Mouse (Mus musculus) embryo, embryonic 9.5 days (tissue): ENCODE results near the gene Kcnip3.

Source experiments
- DNase-seq: peaks from one replicate; pipeline ENCODE4 v3.0.0-alpha.2; 2017; ENCODE audit errors: extremely low spot score

The Kcnip3 gene

DNA sequence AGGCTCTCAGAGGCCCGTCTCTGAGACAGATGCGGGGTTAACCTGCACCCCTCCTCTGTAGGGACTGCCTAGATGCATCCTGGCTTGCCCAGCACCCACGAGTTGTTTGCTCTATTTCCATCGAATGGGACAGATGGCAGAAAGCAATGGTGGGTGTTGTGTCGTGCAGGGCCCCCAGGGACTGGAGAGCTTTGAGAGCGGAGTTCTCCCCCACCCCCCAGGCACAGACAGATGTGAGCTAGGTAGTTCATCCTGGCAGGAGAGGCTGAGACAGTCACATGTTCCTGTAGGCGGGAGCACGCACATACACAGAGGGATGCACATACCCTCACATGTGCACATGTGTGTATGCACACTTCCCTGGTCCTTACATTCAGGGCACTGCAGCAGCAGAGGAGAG is 4.8 kb downstream of the Kcnip3 start:
- DNase-seq: no peak

DNA sequence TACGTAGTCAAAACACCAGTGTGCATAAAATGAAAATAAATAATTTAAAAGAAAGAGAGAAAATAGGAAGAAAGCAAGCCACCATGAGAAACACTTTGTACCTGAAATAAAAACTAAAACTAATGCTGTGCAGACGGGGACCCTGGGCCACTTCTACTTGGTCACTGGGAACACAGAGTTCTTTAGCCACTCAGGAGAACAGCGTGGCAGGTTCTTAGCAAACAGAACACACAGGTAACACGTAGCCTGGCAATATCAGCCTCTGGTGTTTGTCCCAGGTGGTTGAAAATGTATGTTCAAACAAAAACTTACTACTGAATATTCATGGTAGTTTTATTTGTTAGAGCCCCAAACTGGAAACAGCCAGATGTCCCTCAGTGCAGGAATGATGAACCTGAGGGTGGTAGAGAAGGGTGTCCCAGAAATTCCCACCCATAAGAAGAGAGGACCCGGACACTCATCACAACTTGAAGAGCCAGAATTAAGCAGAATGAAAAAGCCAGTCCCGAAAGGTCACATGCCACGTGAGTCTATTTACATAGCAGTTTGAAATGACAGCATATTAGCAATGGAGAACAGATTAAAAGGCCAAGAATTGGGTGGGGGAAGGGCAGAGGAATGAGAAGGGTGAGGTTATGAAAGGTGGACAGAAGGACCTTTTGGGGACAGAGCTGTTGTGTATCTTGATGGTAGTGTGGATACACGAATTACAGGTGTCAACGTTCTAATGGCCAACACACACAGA is 7.3 kb downstream of the Kcnip3 start:
- no peak for DNase-seq

DNA sequence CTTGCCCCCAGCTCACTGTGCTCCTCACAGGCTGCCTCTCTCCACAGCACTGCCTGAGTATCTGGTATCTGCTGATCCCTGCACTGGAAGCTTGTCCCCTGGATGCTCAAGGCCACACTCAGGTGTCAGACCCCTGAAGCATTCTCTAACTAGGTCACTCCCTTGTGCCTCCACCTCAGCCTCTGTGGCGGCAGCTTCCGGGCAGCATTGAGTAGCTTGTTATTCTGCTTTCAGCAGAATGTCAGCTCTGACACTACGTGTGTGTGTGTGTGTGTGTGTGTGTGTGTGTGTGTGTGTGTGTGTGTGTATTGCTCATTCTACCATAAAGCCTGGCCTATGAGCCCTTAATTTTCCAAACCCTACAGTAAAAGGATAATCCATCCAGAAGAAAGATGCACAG is 8.7 kb downstream of the Kcnip3 start:
- no peak for DNase-seq

DNA sequence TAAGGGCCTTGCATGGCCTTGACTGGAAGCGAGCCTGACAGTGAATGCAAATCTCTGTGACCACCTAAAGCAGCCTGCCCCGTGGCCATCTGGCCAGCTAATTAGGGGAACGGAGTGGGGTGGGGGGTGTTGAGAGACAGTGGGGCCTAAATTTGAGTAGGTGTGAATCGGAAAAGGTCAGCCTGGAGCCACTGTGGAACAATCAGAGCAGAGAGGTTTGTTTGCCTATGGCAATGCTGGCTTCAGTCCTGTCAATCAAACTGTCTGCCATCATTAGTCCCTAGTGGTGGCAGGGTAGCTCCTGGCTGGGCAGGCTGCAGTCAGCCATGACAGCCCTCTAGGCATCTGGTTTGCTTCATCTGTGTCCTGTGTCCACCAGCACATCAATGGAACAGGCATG is 10.5 kb downstream of the Kcnip3 start:
- peak; percentile 15 for DNase-seq

DNA sequence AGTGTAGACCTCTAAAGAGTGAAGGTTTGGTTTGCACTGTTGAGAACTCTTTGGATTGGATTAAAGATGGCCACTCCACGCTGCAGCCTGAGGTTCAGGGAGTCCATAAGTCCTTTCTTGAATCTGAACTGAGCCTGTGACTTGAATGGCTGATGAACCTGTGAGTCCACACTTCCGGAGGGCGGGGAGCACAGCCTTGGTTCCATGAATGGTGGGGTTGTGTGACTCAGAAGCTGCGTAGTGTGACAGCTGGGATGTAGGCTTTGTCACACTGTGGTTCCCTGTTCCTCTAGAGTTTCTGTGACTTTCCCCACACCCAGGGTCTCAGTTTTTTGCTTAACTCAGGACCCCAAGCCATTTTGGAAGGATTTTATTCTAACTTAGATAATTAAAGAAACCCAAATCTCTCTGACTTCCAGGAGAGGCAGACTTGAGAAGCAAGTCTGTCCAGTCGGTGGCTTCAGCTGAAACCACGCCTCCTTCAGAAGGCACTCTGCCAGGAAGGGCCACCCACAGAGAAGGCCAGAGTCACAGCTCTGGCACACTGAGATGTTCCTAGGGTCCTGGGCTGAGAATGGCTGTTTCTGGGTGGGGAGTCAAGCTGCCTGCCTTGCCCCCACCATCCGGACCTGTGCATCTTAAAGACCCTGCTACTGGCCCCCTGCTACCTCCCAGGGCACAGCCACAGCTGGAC is 13.8 kb downstream of the Kcnip3 start:
- DNase-seq: no peak

DNA sequence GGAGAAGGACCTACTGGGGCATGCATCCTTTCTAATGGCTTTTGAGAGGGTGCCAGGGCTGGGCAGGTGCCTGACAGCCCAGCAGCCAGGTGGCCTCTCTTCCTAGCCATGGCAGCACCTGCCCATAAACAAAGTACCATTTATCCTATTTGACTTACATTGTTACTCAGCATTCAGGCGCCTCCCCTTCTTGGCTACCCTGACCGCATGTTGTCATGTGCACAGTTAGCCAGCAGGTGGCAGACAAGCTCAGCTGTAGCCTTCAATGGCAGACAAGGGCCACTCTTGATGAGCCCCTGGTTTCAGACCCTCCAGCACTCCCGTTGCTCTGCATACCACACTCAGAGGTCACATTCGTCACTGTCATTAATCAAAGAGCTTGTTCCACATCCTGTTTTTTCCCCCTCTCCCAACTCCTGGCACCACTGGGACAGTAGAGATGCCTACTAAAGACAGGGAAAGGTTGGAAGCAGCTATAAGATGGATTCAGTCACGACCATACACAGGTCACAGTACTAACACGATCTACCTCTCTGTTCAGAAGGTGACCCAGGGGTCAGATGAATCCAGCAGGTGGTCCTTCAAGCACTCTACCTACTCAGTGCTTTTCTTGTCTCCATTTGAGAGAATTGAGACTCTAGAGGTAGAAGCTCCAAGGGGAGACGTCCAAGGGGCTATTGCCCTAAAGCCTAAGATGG is 14.7 kb downstream of the Kcnip3 start:
- DNase-seq: peak; percentile 82

DNA sequence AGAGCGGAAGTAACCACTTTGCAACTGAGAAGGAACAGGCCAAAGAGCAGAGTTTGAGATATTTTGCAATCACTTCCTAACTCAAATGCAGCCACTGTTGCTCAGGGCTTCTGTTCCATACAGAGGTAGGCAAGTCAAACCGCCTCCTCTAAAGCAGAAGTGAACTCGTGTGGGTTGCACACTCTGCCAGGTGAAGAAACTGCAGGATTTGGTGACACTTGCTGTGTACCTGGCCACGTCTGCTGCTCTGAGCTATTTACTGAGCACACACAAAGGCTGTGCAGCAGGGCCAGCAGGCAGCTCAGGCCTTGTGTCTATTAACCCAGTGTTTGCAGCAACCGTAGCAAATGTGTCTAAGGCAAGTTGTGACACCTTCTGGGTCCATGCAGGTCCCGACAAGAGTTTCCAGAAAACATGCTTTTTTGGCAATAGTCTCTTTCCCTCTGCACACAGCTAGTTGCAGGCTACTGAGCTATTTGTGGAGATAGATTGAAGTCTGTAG is 15.7 kb downstream of the Kcnip3 start:
- DNase-seq: no peak

DNA sequence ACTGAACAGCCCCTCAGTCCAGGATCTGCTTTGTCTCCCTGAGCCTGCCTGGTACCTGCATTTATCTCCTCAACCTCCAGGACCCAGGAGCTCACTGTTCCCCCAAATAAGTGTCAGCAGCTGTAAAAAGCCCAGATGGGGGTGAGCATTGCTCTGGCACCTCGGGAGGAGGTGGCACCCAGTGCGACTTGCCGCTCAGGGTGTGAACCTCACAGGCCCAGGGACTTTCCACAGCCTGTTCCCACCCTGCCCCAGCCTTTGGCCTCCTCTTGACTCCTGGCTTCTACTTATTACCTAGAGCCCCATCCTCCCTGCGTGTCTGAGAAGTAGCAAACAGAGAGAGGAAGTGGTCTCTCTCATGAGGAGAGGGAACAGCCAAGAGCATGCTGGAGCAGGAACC is 16.7 kb downstream of the Kcnip3 start:
- DNase-seq: no peak

DNA sequence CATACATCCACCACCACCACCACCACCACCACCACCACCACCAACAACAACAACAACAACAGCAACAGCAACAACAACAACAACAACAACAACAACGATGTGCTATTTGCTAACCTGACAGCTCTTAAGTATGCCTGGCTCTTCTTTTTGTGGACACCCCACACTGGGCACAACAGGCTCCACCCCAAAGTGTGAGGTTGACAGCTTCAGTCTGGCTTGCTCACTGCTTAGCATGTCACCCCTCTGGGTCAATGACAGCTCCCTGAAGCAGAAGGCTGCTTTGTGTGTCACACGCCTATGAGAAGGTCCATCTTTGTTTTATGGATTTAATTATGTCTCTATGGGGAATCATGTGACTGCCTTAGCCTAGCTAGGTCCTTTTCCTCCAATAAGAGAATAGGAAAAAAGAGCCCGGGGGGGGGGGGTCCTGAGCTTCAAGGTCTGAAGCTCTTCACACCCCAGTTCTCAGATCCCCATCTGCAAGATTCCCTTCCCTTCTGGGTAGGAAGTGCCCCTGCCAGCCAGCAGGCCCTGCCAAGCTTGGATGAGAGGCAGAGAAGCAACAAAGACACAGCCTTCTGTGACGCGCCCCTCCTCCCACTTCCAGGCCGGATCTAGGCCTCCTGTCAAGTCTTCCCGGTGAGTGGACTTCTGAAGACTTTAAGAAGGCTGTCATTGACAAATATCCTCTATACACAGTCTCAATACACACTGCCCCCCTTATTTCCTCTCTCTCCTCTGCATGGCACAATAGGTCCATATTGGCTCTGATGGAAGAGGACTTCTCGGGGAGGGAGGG is 17.9 kb downstream of the Kcnip3 start:
- DNase-seq: no peak

DNA sequence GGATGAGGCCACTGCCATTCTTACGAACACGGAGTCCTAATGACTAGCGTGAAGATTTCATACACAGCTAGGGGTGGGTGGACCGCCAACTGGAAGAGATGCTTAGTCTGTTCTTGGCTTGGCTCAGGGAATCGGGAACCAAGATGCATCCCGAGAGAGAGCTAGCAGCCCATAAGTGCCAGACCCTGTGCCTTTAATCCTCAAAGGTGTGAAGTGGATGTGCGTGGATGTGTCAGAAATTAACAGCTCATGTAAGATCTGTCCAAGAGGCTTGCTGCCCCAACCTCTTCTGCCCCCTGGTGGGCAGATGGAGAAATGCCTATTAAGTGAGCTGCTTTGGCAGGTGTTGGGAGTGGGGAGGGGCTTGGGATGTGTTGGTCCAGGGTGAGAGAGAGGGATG is 20.8 kb downstream of the Kcnip3 start:
- peak; percentile 49 for DNase-seq

DNA sequence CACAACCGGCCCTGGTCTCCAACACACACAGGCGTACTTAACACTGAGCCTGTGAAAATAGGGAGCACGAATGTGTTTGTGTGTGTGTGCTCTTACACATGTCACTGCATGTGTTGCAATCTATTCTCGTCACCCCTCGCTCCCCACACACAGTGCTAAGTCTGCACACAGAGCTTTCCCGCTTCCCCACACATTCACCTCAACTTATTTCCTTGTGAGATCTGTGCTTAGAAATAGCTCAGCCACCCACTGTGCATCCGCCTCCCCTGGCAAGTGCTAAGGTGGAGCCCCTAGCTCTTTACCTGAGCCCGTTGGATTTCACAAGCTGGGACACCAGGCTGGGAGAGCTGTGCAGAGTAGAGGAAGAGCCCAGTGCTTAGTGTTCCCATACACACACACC is 23.1 kb downstream of the Kcnip3 start:
- DNase-seq: no peak

DNA sequence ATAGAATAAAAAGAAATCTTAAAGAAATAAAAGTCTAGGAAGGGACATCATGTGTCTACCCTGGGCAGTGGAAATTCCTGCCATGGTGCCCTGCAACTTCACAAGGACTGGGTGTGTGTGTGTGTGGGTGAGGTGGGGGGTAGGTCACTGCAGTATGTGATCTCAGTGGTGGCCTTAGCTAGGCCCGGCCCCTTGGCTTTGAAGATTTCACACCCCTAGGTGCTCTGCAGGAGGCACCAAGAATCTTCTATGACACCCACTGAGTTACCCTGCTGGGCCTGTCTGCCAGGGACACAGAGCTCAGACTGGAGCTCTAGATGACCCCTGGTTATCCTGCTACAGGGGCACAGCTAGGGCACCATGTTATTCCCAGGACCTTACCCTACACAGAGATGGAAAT is 25.6 kb downstream of the Kcnip3 start:
- no peak for DNase-seq

DNA sequence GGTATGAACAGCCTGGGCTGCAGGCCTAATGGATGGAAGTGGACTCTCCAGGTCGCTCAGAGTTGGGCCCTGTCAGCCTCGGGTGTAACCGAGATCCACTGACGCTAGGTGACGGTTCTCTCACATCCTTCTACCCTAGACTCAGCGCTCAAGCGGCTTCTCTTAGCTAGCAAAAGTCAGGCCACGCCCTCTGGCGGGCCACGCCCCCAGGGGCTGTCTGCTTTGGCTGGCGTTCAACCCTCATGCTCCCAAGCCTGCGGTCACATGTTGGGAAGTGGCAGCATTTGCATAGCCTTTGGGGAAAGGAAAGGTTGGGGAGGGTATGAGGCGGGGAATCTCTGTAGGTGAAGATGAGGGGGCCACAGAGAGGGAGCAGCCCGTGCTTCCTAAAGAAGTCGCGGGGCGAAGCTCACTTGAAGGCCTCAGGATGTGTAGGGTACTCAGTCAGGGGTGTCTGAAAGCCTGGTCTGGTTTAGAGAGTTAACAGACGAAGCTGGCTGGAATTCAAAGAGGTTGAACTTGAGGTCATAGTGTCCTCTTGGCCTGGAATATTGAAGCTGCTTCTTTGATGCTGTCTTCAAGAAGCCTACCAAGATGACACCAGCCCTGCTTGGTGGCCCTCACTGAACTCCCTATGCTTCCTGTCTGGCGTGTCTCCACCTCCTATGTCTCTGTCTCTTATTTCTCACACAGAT is 37.3 kb downstream of the Kcnip3 start:
- DNase-seq: peak; percentile 75

DNA sequence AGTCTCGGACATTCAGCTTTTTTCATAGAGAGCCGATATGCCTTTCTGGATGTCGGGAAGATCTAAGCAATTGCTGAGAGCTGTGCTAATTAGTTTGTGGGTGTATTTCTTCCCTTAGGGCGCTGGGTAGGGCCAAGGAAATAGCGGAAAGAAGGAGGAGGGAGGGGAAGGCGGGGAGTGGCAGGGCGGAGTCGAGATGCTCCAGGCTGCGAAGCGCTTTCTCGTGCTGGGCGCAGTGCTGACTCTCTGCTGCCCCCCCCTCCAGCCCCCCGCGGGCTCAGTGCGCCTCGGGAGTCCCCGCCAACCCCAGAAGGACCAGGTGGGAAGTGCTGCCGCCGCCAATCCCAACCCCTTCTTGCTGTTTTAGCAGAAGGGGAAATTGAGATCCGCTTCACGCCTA is 38.9 kb downstream of the Kcnip3 start:
- DNase-seq: peak; percentile 31

DNA sequence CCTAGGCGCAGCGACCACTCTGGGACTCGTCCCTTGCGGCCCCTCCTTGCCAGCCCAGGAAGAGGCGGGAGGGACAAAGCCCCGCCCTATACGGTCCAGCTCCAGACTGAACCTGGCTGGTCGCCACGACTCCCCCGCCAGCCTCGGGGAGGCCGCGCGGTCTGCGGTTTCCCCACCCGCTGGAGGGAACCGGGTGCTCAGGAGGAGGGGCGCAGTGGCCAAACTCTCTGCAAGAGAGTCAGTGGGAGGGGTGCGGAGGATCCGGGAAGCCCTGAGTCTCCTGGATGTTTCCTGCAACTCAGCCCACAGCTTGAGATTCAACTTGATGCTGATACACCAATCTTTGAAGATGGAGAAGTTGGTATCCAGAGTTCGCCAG is 39.4 kb downstream of the Kcnip3 start:
- peak; percentile 78 for DNase-seq

DNA sequence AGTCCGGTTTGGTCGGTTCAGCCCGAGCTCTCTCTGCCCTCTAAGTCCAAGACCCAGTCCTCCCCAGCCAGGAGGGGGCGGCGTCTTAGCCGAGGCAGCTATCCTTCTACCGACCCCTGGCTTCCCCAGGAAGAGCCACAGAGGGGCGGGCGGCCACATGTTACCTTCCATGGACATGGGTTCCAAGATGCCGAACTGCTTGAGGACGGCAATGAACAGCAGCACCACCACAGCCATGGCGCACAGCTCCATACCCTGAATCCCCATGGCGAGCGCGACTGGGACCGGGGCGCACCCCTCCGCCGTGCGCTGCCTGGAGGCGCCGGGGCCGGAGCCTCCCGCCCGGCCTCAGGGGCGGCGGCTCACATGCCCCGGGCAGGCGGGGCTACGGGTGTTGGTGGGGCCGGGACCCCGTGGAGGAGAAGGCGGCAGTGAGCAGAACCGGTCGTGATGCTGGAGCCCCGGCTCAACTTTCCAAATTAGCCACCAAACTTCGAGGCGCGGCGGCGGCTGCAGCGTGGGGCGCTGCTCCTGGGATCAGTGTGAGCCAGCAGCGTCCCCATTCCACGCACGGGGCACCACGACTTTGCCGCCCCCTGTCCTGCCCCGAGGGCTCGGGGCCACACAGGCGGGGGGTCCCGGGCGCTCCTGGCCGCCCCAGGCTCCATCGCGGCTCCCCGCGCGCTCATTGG is 39.9 kb downstream of the Kcnip3 start:
- peak; percentile 31 for DNase-seq

DNA sequence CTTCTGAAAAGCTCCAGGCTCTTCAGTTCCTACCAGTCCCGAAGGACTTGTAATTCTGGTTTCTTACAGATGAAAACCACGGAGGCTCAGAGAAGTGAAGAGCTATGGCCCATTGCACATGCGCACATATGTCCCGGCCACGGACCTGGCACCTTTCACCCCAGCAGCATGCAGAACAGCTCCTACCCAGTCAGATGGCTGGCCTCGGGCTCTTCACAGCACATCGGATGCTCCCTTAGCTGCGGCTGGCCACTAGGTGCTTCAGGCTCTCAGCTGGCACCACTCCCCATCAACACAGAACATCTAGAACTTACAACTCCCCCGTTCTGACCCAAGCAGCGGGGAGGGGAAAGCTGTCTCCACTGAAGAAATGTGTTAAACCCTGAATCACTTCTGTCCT is 42.1 kb downstream of the Kcnip3 start:
- no peak for DNase-seq

DNA sequence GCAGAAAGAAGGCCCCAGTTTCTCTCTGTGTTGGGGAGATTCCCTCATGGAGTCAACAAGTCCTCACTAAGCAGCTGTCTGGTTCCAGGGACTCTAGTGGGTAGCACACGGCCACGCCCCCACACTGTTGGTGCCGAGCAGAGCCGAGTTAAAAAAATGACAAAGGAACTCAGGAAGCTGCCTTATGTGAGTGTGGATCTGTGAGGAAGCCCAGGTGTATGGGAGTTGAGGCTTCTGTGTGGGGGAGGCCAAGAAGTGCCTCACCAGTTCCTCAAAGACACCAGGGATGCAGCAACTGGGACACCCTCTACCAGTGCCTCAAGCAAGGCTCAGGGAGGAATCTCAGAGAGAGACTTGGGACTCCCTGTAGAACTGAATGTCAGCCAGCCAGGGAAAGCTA is 42.7 kb downstream of the Kcnip3 start:
- DNase-seq: no peak

DNA sequence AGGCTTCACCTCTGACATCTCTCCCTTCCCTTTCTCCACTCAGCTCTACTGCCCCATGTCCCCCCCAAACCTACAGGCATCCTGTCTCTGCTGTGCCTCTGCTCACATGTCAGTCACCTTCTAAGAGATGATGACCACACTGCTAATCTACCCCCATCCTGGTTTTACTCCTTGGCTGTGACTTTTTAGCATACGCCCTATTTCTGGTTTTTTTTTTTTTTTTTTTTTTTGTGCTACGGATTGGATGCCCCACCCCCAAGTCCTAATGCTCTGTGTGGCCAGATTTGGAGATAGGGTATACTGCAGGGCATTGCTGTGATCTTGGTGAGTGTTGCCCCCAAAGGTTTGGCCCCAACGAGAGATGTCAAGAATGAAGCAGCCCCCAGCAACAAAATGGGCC is 49.6 kb downstream of the Kcnip3 start:
- DNase-seq: no peak

DNA sequence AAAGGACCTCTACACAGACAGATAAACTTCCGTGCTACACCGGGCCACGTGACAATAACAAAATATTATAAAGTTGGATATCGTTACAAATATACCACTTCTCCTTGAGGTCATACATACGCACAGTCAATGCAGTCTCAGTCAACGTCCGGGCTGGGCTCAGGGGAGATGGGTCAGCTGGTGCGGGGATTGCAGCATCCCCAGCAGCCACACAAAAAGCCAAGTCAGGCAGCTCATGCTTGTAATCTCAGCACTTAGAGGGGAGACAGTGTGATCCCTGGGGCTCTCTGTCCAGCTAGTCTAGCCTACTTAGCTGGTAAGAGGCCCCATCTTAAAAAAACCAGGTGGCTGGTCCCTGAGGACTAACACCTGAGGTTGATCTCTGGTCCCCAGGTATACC is 50.6 kb downstream of the Kcnip3 start:
- no peak for DNase-seq

DNA sequence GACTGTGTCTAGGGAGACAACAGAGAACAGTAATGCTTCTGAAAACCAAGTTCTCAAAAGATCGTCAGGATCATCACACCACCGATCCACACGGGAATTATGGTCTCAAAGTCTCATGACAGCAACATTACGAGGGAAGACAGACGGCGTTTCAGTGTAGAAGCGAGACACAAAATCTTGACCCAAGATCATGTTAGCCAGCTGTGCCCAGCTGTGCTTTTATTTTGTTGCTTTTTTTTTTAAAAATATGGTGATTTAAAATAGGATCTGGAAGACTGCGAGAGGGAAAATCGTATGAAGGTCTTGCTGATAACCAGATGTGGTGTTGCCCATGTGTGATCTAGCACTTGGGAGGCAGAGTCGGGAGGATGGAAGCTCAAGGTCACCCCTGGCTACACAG is 51.2 kb downstream of the Kcnip3 start:
- DNase-seq: no peak
